25 mouse cellular contexts compared by ENCODE assay signal in genomic region chr6:129356430-129356829, GRCm38 (mm10). TPM values are rescaled to one million over a fixed set of nuclear protein-coding genes. Genes with fewer than 3 reads are reported as not detected.
"Had no signal": no experiment of that assay in that cellular context is flagged by ENCODE, and none has a peak within 500 bp of the region (broad histone marks: within the 10 kb centered on the region; RNA-seq: fewer than 3 reads in every experiment).

No protein-coding gene starts in this region.

- ATAC-seq: midbrain, embryonic 13.5 days; midbrain, embryonic 15.5 days had no signal

- H3K27me3 ChIP-seq: midbrain, embryonic 13.5 days; midbrain, embryonic 15.5 days; neural tube, embryonic 13.5 days; neural tube, embryonic 15.5 days; stomach, embryonic 15.5 days had no signal

- H3K27ac ChIP-seq: liver, embryonic 14.5 days; midbrain, embryonic 10.5 days; midbrain, embryonic 13.5 days; midbrain, embryonic 15.5 days; neural tube, embryonic 13.5 days; neural tube, embryonic 15.5 days; stomach, embryonic 15.5 days; stomach, postnatal 0 days had no signal

- DNase-seq: lung, adult 18-20 months; lung, embryonic 14.5 days; lung, postnatal 10 days; lung, postnatal 4 days; retina, postnatal 1 day; right cerebral cortex, adult 18-20 months; right cerebral cortex, postnatal 14 days; thymus, adult 2 months; thymus, postnatal 25 days; thymus, postnatal 4 days had no signal

- H3K4me3 ChIP-seq: midbrain, embryonic 10.5 days; midbrain, embryonic 13.5 days; midbrain, embryonic 15.5 days; myocyte; neural tube, embryonic 13.5 days; neural tube, embryonic 15.5 days; stomach, embryonic 15.5 days had no signal

- H3K4me1 ChIP-seq: midbrain, embryonic 10.5 days; midbrain, embryonic 13.5 days; midbrain, embryonic 15.5 days; neural tube, embryonic 13.5 days; neural tube, embryonic 15.5 days; stomach, embryonic 15.5 days had no signal

- H3K36me3 ChIP-seq: midbrain, embryonic 10.5 days; midbrain, embryonic 13.5 days; midbrain, embryonic 15.5 days; neural tube, embryonic 13.5 days; neural tube, embryonic 15.5 days; stomach, embryonic 15.5 days had no signal

- H3K4me2 ChIP-seq: lung, embryonic 14.5 days; midbrain, embryonic 13.5 days; midbrain, embryonic 15.5 days; neural tube, embryonic 13.5 days; neural tube, embryonic 15.5 days; stomach, embryonic 15.5 days had no signal

- H3K9ac ChIP-seq: liver, embryonic 14.5 days; lung, embryonic 14.5 days; midbrain, embryonic 13.5 days; midbrain, embryonic 15.5 days; neural tube, embryonic 13.5 days; neural tube, embryonic 15.5 days; stomach, embryonic 15.5 days had no signal

- H3K9me3 ChIP-seq: midbrain, embryonic 10.5 days; midbrain, embryonic 13.5 days; midbrain, embryonic 15.5 days; neural tube, embryonic 13.5 days; neural tube, embryonic 15.5 days; stomach, embryonic 15.5 days had no signal

RNA-seq across cellular contexts. Expression of gene Clec12a, which starts 13.9 kb away (rescaled TPM):
- polyA plus RNA-seq: myocyte had no signal

RNA-seq across cellular contexts. Expression of gene 4922502D21Rik, which starts 24.8 kb away (rescaled TPM):
- total RNA-seq: megakaryocyte-erythroid progenitor cell, adult 5-6 weeks had no signal
- polyA plus RNA-seq: liver, embryonic 14.5 days; lung, embryonic 14.5 days; lung, embryonic 16.5 days; midbrain, embryonic 10.5 days; midbrain, embryonic 13.5 days; midbrain, embryonic 15.5 days; myocyte; neural tube, embryonic 11.5 days; neural tube, embryonic 13.5 days; neural tube, embryonic 15.5 days; spleen, adult 2 months; stomach, embryonic 15.5 days; stomach, postnatal 0 days; urinary bladder, adult 2 months had no signal

RNA-seq across cellular contexts. Expression of gene Clec12b, which starts 29.2 kb away (rescaled TPM):
- total RNA-seq: megakaryocyte-erythroid progenitor cell, adult 5-6 weeks had no signal
- polyA plus RNA-seq: midbrain, embryonic 10.5 days; myocyte; neural tube, embryonic 11.5 days; neural tube, embryonic 13.5 days; spleen, adult 2 months; stomach, embryonic 15.5 days; stomach, postnatal 0 days; thymus, adult 2 months had no signal

RNA-seq across cellular contexts. Expression of gene Clec1b, which starts 40.7 kb away (rescaled TPM):
- total RNA-seq: megakaryocyte-erythroid progenitor cell, adult 5-6 weeks had no signal
- polyA plus RNA-seq: myocyte; testis, adult 2 months had no signal

RNA-seq across cellular contexts. Expression of gene Clec9a, which starts 52.2 kb away (rescaled TPM):
- polyA plus RNA-seq: myocyte; testis, adult 2 months had no signal
